Mouse (Mus musculus) G1E-ER4 (cell line): Measurements from ENCODE around the gene Sgcd. TPM values are rescaled to one million over a fixed set of nuclear protein-coding genes. Genes with fewer than 3 reads are reported as not detected.

Experiments
- GATA1 ChIP-seq: IDR thresholded peaks from one replicate; pipeline ENCODE4 v1.8.0; 2012; ENCODE audit warnings: low read length, inconsistent platforms
- polyA plus RNA-seq: library from polyadenylated mRNA; stranded (reverse); fragments of >175 nt; gene quantifications from 2 replicates; pipeline ENCODE4 v1.2.3, GENCODE M21; 2012

The Sgcd gene
- not detected in 2 replicates for polyA plus RNA-seq

DNA sequence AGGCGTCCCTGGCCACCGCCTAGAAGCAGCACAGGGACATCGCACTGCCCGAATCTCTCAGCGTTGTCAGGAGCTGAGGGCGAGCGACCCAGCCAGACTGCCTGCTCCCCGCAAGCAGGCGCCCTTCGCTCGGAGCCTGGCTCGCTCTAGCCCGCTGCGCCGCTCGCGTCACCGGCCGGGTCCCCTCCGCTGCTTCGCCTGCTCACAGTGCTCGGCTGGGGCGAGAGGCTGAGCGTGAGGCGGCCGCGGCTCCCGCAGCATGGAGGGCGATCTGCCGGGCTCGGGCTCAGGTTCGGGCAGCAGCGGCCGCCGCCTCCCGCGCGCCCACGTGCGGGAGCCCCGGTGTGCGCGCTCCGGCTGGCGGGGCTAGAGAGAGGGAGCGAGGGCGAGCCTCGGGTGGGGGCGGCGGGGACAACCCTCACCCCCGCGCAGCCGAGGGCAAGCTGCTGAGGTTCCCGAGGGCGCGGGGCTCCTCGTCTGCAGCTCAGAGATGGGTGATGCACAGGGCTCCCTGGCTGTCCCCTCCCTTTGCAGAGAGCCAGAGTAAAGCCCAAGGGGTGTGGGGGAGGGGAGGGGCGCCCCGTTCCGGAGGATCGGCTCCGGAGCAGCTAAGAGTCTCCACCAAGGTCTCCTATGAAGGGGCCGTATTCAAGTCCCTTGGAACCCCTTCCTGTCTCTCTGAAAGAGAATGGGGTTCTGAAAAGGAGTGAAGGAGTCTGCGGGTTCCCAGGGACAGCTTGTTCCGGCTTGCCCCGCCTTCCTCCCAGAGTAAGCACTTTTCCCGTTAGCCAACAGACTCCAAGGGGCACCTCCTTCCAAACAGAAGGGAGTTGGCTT is at the start of gene Sgcd:
Sgcd (minus strand) TSS at position 273 of the 837 bp plus-strand sequence.
- no peak for TF ChIP-seq GATA1

DNA sequence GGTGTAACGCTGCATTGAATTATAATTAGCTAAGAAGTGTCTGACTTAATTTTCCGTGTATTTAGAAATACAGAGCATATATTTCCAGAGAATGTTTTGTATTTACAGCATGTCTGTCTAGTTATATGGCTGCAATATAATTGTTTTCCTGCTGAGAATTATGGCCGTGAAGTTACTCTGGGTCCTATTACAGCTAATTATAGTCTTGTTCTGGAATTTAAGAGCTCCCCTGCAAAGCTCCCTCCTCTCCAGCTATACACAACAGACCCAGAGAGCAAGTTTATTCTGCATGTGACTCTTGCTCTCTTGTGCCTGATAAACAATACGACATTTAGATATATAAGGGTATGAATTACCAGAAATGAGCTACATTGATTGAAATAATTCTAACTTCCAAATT is 49.3 kb upstream of the Sgcd start:
- TF ChIP-seq GATA1, result no peak

DNA sequence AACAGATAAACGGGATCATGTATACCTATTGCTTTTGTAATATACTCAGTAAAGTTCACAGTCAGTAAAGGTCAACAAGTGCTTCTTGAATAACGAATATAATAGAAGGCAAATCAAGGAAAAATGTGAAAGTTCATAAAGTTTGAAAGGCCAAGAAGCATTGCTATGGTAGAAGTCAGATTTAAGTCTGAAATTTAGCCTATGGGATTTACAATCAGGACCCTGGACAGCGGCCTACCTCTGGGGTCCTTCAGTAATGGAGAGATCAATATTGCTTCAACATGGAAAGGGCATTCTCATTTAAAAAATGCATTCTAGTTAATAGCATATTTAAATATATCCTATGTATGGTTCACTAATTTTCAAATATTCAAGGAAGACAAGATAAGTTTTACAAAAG is 24.1 kb upstream of the Sgcd start:
- TF ChIP-seq GATA1, result no peak

DNA sequence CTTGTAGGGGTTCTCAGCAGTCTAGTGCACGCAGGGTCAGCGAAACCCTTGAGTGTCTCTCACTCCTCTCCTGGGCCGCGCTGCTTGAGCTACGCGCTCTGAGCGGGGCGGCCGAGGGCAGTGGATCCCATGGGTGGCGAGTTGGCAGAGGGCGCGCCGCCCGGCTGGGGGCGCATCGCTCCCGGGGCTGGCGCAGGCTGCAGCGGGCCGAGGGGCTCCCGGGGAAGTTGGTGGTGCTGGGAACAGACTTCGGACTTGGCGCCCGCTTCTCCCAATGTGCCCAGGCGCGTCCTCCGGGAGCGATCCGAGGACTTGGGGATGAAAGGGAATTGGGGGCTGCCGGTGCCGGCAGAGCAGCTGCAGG is 454 bp downstream of the Sgcd start:
- TF ChIP-seq GATA1, result no peak

DNA sequence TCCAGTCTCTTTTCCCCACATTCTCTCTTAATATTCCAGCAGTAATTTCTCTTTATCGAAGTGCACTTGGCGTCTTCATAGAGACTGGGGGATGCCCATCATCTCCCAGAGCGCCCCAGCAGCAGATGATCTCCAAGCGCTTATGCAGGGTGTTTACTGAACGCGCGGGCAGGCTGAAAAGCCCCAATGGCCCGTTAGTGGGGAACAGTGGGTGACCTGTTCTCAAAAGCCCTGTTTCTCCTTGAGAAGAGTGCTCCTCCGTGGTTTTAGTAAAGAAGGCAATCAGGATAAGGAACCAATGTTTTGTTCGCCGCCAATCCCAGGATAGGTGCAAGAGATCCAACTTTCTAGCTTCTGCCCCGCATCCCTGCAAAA is 889 bp downstream of the Sgcd start:
- no peak for TF ChIP-seq GATA1

DNA sequence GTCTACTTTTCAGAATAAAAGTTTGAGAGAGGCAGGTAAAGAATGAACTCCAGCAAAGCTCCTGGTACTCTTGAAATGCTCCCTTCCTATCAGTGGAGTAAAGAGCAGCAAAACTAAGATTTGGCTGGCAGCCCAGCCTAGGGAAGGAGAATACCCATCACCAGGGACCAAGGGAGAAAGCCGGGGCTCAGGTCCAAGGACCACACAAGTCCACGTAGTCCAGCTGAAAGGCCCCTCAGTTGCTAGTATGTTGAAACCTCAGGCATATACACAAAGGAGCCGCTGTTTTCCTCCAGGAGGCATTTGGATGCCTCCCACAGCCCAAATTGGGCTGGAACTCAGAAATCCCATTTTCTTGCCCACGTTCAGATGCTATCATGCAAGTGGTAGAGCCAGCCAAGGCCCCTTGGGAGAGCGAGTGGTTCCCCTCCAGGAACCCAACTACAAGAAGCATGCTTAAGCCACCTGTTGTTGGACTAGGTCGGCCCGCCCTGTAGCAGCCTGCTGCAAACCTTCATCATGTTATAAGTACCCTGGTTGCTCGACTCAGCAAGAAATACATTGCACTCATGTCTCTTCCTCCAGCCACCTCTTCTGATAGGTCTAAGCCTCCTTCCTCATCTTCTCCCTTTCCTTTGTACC is 1.4 kb downstream of the Sgcd start:
- no peak for TF ChIP-seq GATA1

DNA sequence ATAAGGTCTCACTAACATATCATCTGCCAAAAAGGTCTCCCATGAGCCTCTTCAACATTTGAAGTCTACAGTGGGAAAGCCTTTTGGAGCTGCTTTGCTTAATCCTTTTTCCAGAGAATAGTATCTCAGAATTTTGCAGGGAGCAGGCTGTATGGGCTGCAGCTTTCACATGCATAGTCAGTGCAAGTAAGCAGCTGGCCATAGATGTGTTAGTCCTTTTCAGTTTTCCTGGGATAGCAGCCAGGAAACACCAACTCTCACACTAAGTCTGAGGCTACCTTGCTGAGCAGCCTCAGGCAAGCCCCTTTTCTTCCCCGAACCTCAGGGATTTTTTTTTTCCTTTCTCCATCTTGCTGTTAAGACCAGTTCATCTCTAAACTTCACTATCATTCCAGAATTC is 6.6 kb downstream of the Sgcd start:
- TF ChIP-seq GATA1, result no peak

DNA sequence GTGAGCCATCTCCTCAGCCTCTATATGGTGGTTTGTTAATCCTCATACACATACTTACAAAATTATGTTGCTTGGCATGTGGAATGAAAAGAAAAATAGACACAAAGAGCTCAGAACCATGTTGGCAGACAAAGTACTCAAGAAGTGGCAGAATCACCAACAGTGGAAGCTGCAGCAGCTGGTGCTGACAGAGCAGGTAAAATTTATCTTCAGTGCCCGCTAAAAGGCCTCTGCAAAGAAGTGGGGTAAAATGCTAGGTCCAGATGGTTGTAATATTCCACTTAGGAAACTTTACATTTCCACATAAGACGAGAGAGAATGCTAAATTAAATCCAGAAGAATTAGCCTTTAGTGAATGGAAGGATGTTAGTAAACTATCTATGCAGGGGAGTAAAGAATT is 7.7 kb downstream of the Sgcd start:
- TF ChIP-seq GATA1, result no peak

DNA sequence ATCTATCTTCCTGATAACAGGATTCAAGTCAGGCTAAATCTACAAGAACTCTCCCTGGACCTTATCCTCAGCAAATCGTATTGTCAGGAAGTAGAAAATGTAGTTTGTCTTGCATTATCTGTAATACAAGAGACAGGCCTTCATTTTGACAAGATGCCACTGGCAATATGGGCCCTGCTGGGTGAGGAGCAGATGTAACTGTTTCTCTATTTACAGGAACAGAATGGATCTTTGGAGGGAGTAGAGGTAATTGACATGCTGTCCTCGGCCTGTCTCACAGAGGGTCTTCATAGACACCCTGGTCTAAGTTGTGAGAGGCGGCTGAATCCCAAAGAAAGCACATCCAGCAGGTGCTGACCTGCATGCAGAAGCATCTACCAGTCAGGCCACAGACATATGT is 35.5 kb downstream of the Sgcd start:
- TF ChIP-seq GATA1, result no peak

DNA sequence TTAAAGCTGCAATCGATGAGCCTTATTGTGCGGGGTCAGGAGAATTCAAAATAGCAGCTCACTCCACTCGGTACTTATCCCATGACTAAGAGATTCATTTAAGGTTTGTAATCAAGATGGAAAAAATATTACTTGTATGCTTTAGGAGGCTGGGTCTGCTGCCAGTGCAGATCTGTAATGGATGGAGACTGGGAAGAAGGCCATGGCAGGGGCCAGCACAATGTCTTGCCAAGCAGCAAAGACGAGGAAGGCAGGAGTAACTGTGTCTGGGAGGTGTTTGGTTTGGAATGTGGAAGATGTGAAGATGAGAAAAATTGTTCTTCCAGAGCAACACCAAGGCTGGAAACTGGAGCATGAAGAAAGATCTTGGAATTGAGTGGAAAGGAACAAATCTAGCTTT is 36.4 kb downstream of the Sgcd start:
- no peak for TF ChIP-seq GATA1

DNA sequence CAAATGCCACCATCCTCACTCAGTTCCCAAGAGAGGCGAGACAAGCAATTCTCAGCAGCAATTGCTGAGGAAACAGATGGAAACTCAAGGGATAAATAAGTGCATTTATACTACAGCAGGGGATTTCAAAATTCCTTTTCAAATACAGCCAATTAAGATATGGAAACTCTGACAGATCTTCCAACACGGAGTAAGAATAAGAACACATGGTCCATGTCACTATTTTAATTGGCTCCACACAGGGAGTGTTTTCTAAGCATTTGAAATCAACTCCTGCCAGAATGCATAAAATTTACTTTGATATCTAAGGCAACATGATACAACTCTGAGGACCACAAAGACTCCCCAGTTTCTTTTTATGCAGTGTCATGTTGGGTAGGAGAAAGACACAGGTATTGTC is 49.0 kb downstream of the Sgcd start:
- no peak for TF ChIP-seq GATA1

DNA sequence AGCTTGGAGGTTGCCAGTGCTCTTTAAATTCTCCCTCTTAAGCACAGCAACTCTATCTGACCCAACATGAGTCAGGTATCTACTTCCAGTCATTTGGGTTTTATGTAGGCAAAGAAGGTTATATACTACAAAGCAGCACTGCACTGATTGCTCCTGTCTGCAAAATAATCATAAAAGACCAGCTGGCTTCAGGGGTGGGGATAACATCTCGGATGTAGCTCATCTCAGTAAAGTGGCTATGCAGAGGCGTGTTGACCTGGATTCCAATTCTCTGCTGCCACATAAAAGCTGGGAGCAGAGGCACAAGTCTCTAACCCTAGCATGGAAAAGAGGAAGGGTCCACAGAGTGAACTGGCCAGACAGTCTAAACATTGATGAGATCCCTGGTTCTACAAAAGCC is 71.2 kb downstream of the Sgcd start:
- no peak for TF ChIP-seq GATA1

DNA sequence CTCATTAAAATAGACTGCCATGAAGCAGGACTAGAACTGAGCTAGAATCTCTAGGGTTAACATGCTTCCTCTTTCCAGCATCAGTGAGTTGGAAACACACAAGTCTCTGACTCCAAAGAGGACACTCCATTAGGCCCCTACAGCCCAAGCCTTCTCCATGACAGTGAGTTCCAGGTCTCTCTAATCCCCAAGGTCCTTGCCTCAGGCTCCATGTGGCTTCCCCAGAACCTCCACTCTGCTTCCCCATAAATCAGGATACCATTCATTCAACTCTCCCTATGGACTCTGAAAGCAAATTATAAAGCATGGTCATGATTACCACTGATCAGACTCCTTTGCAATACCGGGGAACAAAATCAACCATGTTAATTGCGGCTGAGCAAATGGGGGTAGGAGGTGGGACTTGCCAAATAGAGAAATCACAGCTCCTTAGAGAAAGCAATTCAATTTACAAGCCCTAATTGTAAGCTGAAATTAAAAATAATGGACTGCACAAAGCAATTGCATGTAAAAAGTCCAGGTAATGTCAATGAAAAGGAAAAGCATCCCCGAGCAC is 97.1 kb downstream of the Sgcd start:
- TF ChIP-seq GATA1, result no peak

DNA sequence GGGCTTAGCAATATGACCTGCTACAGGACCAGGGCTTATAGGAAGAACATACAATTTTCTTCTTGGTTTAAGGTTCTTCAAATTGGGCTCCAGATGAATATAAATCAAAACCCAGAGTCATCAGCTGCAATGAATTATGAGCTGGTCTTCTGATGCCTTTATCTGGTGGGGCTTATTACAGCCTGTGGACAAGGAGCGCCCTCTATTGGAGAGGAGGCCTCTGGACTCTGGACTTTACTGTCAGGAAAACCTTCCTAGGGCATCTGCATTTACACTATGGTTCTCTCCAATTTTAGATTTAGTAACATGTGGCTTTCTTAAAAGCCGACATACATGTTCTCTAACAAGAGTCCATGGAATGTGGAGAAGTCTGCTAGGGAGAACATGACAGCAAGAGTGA is 98.5 kb downstream of the Sgcd start:
- TF ChIP-seq GATA1, result no peak

DNA sequence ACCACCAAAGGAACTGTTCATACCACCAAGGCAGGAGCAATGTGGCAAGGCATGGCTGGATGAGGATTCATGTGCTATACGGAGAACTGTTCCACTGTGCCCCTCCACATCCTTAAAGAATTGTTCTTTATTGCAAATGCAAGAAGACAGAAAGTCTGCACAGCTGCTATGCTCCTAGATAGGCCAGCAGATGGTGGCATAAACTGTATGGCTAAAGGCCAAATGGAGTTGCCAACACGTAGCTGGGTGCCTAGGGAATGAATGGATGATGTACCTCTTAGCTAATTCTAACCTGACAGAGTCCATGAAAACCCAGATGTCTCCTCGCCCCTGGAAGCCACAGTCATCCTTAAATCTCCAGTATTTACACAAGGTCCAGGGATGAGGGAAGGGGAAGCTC is 103.5 kb downstream of the Sgcd start:
- TF ChIP-seq GATA1, result no peak

DNA sequence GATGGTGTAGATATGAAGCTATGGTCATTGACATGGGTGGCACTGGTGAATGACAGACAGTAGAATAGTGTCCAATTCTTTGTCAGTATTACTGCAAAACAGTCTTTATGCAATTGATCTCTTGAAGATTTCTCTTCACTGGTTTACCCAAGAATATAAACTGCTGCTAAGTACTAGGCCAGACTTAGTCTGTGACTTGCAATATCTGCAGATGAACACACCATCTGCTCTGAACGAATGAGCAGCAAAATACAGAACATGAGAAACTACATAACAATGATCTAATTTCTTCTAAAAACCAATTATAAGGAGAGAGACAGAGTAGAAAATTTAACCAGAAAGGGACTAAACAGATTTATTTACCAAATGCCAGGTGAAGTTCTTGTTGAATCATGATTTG is 105.2 kb downstream of the Sgcd start:
- no peak for TF ChIP-seq GATA1

DNA sequence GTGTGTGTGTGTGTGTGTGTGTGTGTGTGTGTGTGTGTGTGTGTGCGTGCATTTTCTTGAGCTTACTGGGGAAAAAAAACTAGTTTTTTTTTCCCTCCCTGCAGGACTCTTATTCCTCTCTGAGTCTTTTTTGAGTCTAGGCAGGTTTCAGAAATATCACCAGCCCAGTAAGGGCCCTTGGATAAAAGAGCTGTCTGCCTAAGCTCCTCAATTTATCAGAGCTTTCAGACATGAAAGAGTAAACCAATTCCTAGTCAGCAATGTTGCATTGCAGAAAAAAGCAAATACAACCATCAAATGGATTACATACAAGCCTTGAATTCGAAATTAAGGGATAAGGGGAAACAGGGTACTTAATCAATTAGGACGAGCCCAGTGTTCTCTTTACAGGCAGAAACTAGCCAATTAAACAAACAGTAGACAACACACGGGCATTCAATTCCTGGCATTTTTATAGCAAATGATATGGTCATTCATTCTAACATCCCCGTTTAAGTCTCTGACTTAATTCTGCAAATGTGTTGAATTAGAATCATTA is 112.1 kb downstream of the Sgcd start:
- no peak for TF ChIP-seq GATA1

DNA sequence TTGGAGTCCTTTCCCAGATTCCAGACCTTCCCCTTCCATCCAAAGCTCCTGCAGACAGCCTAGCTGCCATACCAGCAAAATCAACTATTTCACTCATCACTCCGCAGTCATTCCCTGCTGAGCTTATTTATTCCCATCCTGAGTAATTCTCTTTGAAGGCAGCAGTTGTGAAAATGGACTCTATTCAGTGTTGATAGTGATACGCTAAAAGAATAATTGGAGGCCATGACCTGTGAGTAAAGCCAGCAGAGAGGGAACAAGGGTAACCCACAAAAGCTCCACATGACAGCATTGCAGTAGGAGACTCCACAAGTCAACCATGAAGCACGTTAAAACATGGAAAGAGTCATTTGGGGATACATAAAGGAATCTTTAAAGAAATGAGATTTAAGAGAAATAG is 142.9 kb downstream of the Sgcd start:
- no peak for TF ChIP-seq GATA1
